Mouse (Mus musculus) heart, postnatal 4 days (tissue): ENCODE measurements around the gene Amdhd1. TPM values are rescaled to one million over a fixed set of nuclear protein-coding genes. Genes with fewer than 3 reads are reported as not detected.
"Not testable (repeated sequence)": the region's sequence is repeated elsewhere in the genome, so short reads cannot be mapped to it uniquely, and the experiment has no call there.

Experiments
- DNase-seq: peaks from one replicate; pipeline ENCODE4 v3.0.0; 2021
- total RNA-seq, 2 experiments: library from RNA; stranded (reverse); gene quantifications; 2 replicates each; pipeline ENCODE4 v1.2.3; 2021

The Amdhd1 gene
- total RNA-seq = under 1 TPM; 0.17 to 0.18 TPM

DNA sequence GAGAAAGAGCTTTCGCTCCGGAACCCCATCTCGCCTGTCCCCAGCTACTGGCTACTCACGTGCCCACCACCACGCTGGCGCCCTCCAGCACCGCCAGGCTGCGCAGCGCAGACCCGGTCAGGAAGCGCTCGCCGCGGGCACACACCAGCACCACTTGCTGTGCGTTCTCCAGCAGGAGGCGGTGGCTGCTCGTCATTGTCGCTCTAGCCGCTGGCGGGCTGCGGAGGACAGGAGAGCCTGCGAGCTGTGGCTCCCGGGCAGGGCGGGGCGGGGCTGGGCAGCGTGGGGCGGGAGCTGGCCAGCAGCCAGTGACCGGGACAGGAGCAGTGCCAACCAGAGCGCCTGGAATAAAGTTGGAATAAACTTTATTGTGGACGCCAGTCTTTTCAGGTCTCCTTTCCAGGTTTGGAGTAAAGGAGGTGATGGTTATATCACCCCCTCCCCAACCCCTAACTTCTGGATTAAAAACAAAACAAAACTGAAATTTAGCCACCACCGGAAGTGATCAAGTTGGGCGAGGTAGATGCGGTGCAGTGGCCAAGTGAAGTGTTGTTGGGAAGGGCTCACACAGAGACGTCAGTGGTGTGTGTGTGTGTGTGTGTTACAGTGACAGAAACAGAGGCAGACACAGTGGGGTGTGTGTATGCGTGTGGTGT lies at the start of gene Amdhd1:
Amdhd1 (minus strand) TSS at position 259 of the 656 bp plus-strand sequence.
- peak; percentile 91 for DNase-seq

- peak; percentile 96 for DNase-seq
These were observed 49.5 kb upstream of the Amdhd1 start, which contains the start of gene Snrpf for GRCm38 (mm10) chr10:93589281-93589848. Snrpf (minus strand) TSS chr10:93589706.

- DNase-seq = no peak
These were observed 49.0 kb upstream of the Amdhd1 start for GRCm38 (mm10) chr10:93588796-93589195.

- DNase-seq = peak; percentile 84
These were observed 37.5 kb upstream of the Amdhd1 start for GRCm38 (mm10) chr10:93577271-93577886.

- DNase-seq = no peak
These were observed 36.1 kb upstream of the Amdhd1 start for GRCm38 (mm10) chr10:93575960-93576359.

- no peak for DNase-seq
These were observed 35.1 kb upstream of the Amdhd1 start for GRCm38 (mm10) chr10:93574966-93575365.

DNA sequence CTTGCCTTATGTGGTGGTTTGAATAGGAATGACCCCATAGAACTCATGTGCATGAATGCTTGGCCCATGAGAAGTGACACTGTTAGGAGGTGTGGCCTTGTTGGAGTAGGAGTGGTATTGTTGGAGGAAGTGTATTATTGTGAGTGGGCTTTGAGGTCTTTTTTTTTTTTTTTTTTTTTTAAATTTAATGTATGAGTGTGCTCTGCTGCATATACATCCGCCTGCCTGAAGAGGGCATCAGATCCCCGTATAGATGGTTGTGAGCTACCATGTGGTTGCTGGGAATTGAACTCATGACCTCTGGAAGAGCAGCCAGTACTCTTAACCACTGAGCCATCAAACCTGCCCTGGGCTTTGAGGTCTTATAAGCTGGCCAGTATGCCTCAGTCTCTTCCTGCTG lies 32.4 kb upstream of the Amdhd1 start:
- no peak for DNase-seq

DNA sequence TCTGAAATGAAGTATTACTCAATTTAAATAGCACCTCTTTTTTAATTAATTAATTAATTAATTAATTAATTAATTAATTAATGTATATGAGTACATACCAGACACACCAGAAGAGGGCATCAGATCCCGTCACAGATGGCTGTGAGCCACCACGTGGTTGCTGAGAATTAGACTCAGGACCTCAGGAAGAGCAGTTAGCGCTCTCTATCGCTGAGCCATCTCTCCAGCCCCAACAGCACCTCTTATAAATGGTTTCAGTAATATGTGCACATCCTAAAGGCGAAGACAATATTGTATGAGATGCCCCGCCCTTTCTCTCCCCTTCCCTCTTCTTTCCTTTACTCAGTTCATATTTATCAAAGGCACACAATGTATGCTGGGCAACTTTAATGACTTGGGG lies 28.8 kb upstream of the Amdhd1 start:
- DNase-seq = no peak

DNA sequence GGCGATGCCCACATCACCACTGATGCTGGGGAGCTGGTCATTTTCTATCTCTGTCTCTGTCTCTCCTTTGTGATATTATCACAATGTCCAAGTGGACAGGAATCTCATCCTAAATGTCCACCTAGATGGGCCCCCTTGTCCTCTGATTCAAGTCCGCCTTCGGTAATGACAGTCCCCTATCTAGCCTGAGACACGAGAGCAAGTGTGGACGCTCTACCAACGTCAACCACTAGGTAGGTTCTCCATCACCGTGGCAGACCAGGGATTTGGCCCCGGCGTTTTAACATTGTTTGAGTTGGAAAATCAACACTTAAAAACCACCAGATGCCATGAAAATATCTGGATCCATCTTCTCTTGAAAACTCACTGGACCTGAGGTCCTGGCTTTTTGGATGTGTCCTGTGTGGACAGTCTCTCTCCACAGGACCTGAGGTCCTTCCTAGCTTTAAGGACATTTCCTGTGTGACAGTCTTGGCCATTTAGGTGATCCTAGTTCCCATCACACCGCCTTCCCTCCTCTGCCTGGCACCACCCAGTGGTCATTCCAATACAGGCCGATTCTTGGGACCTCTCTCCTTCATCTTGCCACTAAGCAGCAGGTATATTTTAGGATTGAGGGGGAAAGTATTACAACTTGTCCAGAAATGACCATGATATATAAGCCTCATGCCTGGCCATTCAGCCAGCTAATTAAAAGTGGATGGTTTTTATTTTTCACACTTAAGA lies 28.2 kb upstream of the Amdhd1 start:
- no peak for DNase-seq

- no peak for DNase-seq
These were observed 27.2 kb upstream of the Amdhd1 start for GRCm38 (mm10) chr10:93567066-93567465.

DNA sequence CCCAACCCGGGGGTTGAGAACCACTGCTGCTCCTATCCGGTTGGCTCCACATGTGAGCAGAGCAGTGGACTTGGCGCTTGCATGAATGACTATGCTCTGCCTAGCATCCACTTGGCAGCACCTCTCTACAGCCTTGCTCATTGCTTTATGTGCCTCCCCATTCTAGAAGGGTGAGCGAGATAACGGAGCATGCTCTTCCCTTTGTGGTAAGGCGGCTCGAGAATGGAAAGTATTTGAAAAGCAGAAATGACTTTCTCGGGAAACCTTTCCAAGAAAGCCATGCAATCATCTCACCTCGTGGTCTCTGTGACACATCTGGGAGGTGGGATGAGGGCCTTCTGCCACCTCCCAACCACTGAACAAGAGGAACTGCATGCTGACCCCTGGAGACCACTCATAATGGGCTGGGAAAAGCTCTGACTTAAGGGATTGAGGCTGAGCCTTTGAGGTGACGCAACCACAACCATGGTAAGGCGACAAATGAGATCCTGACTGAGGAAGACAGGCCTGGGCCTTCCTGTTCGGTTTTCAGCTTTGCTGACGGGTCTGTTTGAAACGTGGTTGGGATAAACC lies 24.8 kb upstream of the Amdhd1 start:
- no peak for DNase-seq

DNA sequence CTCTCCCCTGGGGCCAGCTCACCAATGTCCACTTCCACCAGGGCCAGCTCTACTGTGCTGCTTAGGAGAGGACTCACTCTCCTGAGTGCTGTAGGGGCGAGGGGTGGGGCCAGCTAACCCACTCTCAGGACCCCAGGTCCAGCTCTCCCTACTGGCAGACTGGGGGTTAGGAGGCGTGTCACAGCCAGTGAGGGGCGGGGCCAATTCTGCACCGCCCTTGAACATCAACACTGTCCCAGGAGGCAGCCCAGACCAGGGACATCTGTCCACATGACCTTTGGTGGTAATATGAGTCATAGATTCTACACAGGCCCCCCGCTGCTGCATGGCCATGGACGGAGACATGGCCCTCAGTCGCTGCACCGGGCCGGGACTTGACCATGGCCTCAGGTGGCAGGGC lies 20.0 kb upstream of the Amdhd1 start:
- no peak for DNase-seq

DNA sequence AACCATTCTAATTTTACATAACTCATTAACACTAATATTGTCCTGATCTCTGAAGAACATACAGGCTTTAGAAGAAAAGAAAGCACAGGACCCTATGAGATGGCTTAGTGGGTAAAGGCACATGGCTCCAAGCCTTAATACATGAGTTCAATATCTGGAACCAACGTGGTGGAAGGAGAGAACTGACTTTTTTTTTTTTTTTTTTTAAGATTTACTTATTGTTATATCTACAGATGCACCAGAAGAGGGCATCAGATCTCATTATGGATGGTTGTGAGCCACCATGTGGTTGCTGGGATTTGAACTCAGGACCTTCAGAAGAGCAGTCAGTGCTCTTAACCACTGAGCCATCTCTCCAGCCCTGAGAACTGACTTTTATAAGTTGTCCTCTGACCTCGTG lies 18.1 kb upstream of the Amdhd1 start:
- not testable (repeated sequence) for DNase-seq

DNA sequence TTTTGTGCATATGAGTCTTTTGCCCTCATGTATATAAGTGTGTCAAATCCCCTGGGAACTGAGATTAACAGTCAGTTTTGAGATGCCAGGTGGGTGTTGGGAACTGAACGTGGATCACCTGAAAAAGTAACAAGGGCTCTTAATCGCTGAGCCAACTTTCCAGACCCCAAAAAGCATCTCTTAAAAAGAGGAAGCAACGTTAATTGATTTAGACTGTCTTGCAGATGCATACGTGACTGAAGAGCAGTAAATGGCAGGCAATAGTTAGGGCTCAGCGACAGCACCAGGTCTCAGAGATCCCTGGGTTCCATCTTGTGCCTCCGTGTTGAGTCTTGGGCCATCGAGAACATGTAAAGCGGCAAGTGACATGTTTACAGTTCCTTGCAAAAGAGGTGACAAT lies 12.8 kb upstream of the Amdhd1 start:
- DNase-seq = no peak

GRCm38 (mm10) chr10:93549821-93550220 lies 10.0 kb upstream of the Amdhd1 start:
- DNase-seq = no peak

DNA sequence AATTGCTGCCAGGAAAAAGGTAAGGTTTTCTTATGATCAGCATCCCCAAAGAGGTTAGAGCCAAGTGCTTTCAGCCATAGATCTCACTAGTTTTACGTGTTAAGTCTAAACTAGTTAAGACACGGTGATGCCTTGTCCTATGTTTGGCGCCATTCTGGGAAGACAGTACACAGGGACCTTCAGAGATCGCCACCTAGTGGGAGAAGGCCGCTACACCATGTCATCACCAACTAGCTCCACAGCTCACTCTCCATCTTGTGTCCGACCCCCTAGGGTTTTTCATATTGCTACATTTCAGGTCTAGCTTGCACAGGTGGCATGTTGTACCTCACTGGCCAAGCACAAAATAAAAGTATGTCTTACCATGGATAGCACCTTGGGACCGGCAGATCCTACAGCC lies 9.2 kb upstream of the Amdhd1 start:
- peak; percentile 84 for DNase-seq

DNA sequence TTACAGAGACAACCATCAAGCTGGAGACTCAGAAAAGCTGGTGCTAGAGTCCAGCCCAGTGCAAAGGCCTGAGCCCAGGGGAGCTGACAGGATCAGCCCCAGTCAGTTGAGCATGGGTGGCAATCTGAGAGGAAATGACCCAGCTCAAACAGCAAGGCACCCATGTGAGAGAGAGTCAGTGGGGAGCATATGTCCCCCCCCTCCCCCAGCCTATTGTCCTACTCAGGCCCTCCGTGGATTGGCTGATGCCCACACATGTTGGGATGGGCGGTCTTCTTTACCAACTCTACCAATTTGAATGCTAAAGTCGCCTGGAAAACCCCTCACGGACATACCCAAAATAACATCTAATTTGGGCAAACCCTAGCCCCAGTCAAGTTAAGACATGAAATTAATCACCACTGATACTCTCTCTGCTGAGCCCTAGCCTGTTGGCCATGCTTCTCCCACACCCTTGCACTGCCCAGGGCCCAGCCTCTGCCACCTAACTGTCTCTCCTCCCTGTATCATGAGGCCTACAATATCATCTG lies 8.0 kb upstream of the Amdhd1 start:
- no peak for DNase-seq

GRCm38 (mm10) chr10:93544172-93544571 lies 4.3 kb upstream of the Amdhd1 start:
- no peak for DNase-seq

DNA sequence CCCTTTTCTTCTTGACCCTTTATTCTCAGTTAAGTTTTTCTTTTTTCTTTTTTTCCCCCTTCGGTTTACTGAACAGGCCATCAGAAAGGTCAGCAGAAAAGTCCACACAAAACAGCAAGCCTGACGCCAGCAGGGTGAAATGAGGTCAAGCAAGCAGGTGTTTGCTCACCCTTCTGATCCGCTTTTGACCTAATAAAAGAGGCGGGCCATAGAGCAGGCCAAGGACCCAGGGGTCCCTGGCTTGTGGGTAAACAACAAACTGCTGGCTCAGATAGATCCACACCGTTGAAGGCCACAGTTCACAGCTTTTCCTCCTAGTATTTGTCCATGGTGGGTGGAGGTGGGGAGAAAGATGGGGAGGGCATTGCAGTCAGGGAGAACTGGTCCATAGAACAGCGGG lies 3.3 kb upstream of the Amdhd1 start:
- no peak for DNase-seq

DNA sequence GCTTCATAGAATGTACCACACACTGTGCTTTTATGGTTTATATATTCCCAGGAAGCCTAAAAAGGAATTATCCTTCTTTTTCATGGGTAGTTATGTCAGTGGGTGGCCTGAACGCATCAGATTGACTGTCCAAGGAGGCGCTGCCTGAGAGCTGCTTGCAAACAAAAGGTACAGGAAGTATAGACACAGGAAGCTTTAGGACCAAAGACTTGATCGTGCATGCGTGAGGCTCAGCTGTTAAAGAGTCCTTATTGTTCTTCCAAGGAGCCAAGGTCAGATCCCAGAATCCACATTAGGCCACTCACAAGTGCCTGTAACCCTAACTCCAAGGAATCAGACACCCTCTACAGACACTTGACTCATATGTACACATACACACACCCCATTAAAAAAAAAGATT lies 2.5 kb upstream of the Amdhd1 start:
- DNase-seq = no peak

- no peak for DNase-seq
These were observed 1.8 kb upstream of the Amdhd1 start for GRCm38 (mm10) chr10:93541585-93541984.

DNA sequence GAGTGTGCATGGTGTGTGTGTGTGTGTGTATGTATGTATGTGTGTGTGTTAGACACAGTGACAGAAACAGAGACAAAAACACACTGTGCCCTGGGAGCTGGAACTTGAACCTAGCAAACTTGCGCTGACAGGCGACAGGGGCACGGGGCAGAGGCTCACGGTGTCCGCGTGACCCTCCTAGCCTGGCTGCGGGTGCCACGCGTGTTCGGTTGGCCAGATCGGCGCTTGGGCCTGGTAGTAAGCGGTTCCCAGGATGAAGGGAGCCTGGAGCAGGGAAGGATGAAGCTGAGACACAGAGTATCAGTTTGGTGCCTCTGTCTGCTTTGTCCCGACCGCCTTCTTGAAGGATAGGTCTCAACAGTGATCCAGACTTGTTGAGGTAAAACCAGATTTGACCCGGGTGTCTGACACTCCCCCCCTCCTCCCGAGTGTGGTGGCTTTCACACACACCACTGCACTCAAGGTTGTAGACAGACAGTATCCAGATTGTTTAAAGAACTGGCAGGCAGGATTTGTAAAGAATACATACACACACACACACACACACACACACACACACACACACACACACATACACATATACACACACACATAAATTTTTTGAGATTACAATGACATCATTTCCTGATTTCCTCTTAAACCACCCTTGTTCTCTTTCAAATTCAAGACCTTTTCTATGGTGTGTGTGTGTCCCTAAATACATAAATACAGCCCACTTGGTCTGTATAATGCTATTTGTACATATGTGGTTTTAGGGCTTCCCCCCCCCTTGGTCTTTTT lies 788 bp upstream of the Amdhd1 start, which contains the start of gene Ccdc38:
Ccdc38 (plus strand) TSS at position 202 of the 780 bp plus-strand sequence.
- peak; percentile 8 for DNase-seq
